Mouse (Mus musculus) brain, embryonic 14.5 days (tissue): ENCODE results near the gene Rims3.

ENCODE experiments used
- CTCF ChIP-seq: fragments of 200-500 bp; IDR thresholded peaks from 2 replicates; pipeline ENCODE4 v1.5.1; 2012; ENCODE audit warnings: inconsistent platforms, mild to moderate bottlenecking, moderate library complexity, borderline replicate concordance; ENCODE audit not compliant: insufficient read depth, insufficient read length; ENCODE audit errors: extremely low read depth
- POLR2A ChIP-seq: fragments of 200-500 bp; IDR thresholded peaks from 2 replicates; pipeline ENCODE4 v1.6.1; 2012; ENCODE audit warnings: mild to moderate bottlenecking, inconsistent platforms, borderline replicate concordance; ENCODE audit not compliant: poor library complexity, insufficient read depth, insufficient read length, severe bottlenecking; ENCODE audit errors: extremely low read depth

DNA sequence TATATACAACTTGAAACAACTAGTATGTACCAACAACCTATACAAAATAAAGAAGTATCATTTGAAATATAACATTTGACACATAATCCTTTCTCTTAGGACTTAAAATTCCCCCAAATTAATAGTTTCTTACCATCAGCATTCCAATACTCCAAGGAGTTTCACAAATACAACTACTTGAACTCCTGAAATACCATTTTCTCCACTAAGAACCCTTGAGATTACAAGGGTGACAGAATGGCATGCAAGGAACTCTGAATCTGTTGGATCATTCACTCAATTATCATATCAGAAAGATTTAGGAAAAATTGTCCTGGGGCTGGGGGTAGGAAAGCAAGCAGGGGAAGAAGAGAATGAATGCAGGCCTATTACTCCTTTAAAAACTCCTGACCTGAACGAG is 40.9 kb upstream of the Rims3 start:
- TF ChIP-seq CTCF (no peak), POLR2A (no peak)
